Mouse (Mus musculus) small intestine, adult 2 months (tissue): Measurements from ENCODE around the gene Heatr5b. TPM values are rescaled to one million over a fixed set of nuclear protein-coding genes. Genes with fewer than 3 reads are reported as not detected.
A peak's percentile ranks its signal among the peaks of the same experiment; 100 is the strongest.

Source experiments
- H3K27ac ChIP-seq: fragments of 200-500 bp; 2 replicates; pipeline ENCODE4 v1.5.1; 2012; ENCODE audit warnings: low read depth, low read length, control low read depth, inconsistent platforms; ENCODE audit not compliant: insufficient read depth
- H3K27me3 ChIP-seq: fragments of 200-500 bp; 2 replicates; pipeline ENCODE4 v1.6.1; 2012; ENCODE audit warnings: mild to moderate bottlenecking, moderate library complexity, low read length, inconsistent platforms; ENCODE audit not compliant: control insufficient read depth, insufficient read depth
- H3K36me3 ChIP-seq: fragments of 200-500 bp; 2 replicates; pipeline ENCODE4 v1.6.1; 2012; ENCODE audit warnings: mild to moderate bottlenecking, low read length, control low read depth, inconsistent platforms; ENCODE audit not compliant: control insufficient read depth, insufficient read depth
- H3K4me1 ChIP-seq: fragments of 200-500 bp; 2 replicates; pipeline ENCODE4 v1.6.1; 2012; ENCODE audit warnings: low read length, inconsistent platforms, mixed read lengths; ENCODE audit not compliant: control insufficient read depth, insufficient read depth, insufficient read length
- H3K4me3 ChIP-seq: fragments of 200-500 bp; 2 replicates; pipeline ENCODE4 v1.5.1; 2012; ENCODE audit warnings: low read depth, mild to moderate bottlenecking, control low read depth, inconsistent platforms, low read length, moderate library complexity
- CTCF ChIP-seq: fragments of 200-500 bp; IDR thresholded peaks from 2 replicates; pipeline ENCODE4 v1.5.1; 2012; ENCODE audit warnings: low read depth, mild to moderate bottlenecking, control low read depth, inconsistent platforms, low read length, moderate library complexity, mixed read lengths; ENCODE audit not compliant: insufficient replicate concordance, insufficient read length; ENCODE audit errors: extremely low read depth
- POLR2A ChIP-seq: fragments of 200-500 bp; IDR thresholded peaks from 2 replicates; pipeline ENCODE4 v1.6.1; 2012; ENCODE audit warnings: low read depth, mild to moderate bottlenecking, control low read depth, inconsistent platforms, low read length, moderate library complexity
- WGBS: fragments of 180-500 bp; shearing (Covaris S2); methylation state at CpG from one replicate; pipeline ENCODE4 v1.1.7; 2018; 5-methylcytosine and 5-hydroxymethylcytosine counted together
- polyA plus RNA-seq: library from polyadenylated mRNA; depleted of rRNA; stranded (reverse); fragments of >200 nt; gene quantifications from 2 replicates; pipeline ENCODE4 v1.2.3, GENCODE M21; 2012

The Heatr5b gene
- polyA plus RNA-seq, 1 experiment, result 9.6 TPM

DNA sequence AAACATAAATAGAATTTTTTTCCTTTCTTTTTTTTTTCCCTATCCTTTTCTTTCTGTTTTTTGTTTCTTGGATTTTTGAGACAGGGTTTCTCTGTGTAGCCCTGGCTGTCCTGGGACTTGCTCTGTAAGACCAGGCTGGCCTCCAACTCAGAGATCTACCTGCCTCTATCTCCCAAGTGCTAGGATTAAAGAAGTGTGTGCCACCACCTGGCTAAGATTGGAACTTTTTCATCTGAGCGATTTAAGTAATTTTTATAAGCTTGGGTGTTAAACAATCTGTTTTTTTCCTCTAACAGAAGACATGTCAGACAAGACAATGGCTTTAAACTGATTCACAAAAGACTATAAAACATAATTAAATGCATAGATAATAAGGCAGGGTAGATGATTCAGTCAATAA is 96.7 kb downstream of the Heatr5b start:
- 33% methylated on average over 1 of the region's 1 CpGs for WGBS
- TF ChIP-seq POLR2A (no peak), CTCF (peak; percentile 13; the same call in 1 of the 2 replicates)
- Histone ChIP-seq H3K4me1 (peaks cover 7% of the 10 kb centered on the region; the same call in 1 of the 2 replicates), H3K27me3 (no peaks in the 10 kb centered on the region), H3K36me3 (no peaks in the 10 kb centered on the region), H3K4me3 (no peak overlapping the region), H3K27ac (no peak overlapping the region)

GRCm38 (mm10) chr17:78737771-78738170 is 97.4 kb downstream of the Heatr5b start:
- TF ChIP-seq CTCF (no peak), POLR2A (no peak)
- H3K27ac ChIP-seq, result peak overlapping the region; percentile 3; the same call in 1 of the 2 replicates

DNA sequence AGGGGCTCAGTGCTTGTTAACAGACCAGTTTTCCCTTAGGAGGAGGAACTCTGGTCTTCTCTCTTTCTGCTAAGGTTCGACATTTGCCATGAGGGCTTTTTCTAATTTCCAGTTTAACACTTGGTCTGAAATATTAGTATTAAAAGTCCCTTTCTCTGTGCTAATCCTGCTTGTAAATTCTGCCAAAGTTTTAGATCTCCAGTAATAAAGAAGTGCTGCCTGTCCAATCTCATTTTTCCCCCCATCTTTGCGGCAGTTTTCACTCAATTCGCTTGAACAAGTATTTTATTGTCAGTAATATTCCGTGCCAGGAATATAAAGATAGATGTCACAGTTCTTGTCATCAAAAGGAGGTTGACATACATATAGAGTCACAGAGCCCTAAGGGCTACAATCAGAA is 98.1 kb downstream of the Heatr5b start, which contains the start of gene Strn:
Strn (minus strand) TSS at position 101 of the 400 bp plus-strand sequence.
- H3K4me1 ChIP-seq, result peaks cover 7% of the 10 kb centered on the region; the same call in 1 of the 2 replicates
- H3K36me3 ChIP-seq, result no peaks in the 10 kb centered on the region
- no peaks in the 10 kb centered on the region for H3K27me3 ChIP-seq
- TF ChIP-seq CTCF (no peak), POLR2A (no peak)
- WGBS, result 18% methylated on average over 4 of the region's 4 CpGs
- peak within 1 kb of the TSS; percentile 94 for H3K27ac ChIP-seq
- peak within 1 kb of the TSS; percentile 97 for H3K4me3 ChIP-seq

More at GRCm38 (mm10) chr17:78737771-78738170, 97.4 kb downstream of the Heatr5b start:
- Histone ChIP-seq H3K4me3 (no peak overlapping the region), H3K27me3 (no peaks in the 10 kb centered on the region), H3K36me3 (no peaks in the 10 kb centered on the region), H3K4me1 (peaks cover 7% of the 10 kb centered on the region; the same call in 1 of the 2 replicates)
- 68% methylated on average over 2 of the region's 2 CpGs for WGBS

GRCm38 (mm10) chr17:78736473-78736988 is 98.6 kb downstream of the Heatr5b start:
- Histone ChIP-seq H3K36me3 (no peaks in the 10 kb centered on the region), H3K27ac (peak overlapping the region; percentile 94), H3K4me1 (peaks cover 7% of the 10 kb centered on the region; the same call in 1 of the 2 replicates), H3K27me3 (no peaks in the 10 kb centered on the region), H3K4me3 (peak overlapping the region; percentile 97)
- TF ChIP-seq POLR2A (peak; percentile 68), CTCF (no peak)
- WGBS, result under 1% methylated on average over 60 of the region's 60 CpGs

DNA sequence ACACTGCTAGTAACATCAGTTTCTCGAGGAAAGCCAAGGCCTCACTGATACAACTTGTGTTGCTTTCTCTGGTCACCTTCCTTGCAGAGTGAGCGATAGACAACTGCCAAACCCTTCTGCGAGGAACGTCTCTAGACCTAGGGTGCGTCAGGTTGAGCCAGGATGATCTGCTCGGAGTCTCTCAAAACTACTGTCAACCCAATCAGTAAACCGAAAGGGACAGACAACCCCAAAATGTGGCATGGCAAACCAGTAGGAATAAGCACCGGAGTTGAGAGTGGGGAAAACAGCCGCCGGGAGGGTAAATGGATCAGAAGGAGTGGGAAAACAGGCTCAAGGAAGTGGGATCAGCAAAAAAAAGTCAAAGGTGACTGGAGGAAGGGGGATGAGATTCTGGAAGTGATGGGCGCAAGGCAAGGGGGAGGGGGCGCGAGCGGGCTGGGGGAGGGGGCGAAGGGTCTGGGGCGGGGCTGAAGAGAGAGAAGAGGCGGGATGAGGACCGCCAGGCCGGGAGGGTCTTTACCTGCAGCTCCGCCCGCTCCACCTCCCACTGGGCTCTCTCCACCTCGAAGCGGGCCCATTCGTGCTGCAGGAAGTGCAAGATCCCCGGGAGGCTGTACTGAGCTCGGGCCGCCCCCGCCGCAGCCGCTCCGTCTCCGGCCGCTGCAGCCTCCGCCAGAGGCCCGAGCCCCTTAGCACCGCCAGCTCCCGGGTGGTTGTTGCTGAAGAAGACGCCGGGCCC is 99.3 kb downstream of the Heatr5b start:
- Histone ChIP-seq H3K4me3 (peak overlapping the region; percentile 97), H3K27me3 (no peaks in the 10 kb centered on the region), H3K36me3 (no peaks in the 10 kb centered on the region), H3K4me1 (peaks cover 7% of the 10 kb centered on the region; the same call in 1 of the 2 replicates), H3K27ac (peak overlapping the region; percentile 85)
- WGBS, result under 1% methylated on average over 38 of the region's 39 CpGs
- no peak for TF ChIP-seq POLR2A
- no peak for TF ChIP-seq CTCF

GRCm38 (mm10) chr17:78734806-78735205 is 100.4 kb downstream of the Heatr5b start:
- Histone ChIP-seq H3K4me3 (no peak overlapping the region), H3K4me1 (peaks cover 7% of the 10 kb centered on the region; the same call in 1 of the 2 replicates), H3K27me3 (no peaks in the 10 kb centered on the region), H3K27ac (no peak overlapping the region), H3K36me3 (no peaks in the 10 kb centered on the region; the same call in 1 of the 2 replicates)
- TF ChIP-seq POLR2A, result no peak
- TF ChIP-seq CTCF, result no peak
- 72% methylated on average over 10 of the region's 10 CpGs for WGBS

DNA sequence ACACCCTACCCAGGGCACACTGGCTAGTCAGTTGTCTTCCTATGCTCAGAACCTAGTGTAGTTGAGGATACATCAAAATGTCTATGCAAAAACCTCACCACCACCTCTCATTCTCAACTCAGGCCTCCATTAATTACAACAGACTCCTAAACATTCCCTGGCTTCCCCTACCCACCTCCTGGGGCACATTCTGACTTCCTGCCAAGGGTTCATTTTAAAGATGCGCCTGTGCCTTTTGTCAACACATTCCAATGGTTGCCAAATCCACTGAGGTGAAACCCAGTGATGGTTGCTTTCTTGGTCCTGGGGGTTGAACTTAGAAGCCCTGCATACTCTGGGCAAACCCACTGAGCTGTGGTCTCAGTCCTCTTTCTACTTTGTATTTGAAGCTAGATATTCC is 103.1 kb downstream of the Heatr5b start:
- 73% methylated on average over 1 of the region's 1 CpGs for WGBS
- Histone ChIP-seq H3K4me3 (no peak overlapping the region), H3K27ac (no peak overlapping the region), H3K4me1 (peaks cover 4% of the 10 kb centered on the region; the same call in 1 of the 2 replicates), H3K36me3 (peaks cover 1% of the 10 kb centered on the region; the same call in 1 of the 2 replicates), H3K27me3 (no peaks in the 10 kb centered on the region)
- TF ChIP-seq POLR2A (no peak), CTCF (no peak)
